Mouse (Mus musculus) lung, postnatal 0 days (tissue): ENCODE measurements at regions not wholly inside any gene's neighbourhood (a gene's known extent, or its start where the extent isn't known, plus 50 kb on each side); places are given as distances from the start of the nearest gene placed in this dataset.

ENCODE experiments used
- ATAC-seq: fragments of 200-750 bp; cut with Nextera tagmentation; 2 replicates; pipeline ENCODE4 v1.8.0; 2017; ENCODE audit warnings: moderate library complexity
- DNase-seq: peaks from one replicate; pipeline ENCODE4 v3.0.0-alpha.2; 2016; ENCODE audit warnings: low spot score
- H3K27ac ChIP-seq: fragments of 300-500 bp; sonication (generic); 2 replicates; pipeline ENCODE4 v1.5.1; 2014; ENCODE audit warnings: antibody characterized with exemption, mild to moderate bottlenecking, low read length, mixed read lengths
- H3K27me3 ChIP-seq: fragments of 300-500 bp; sonication (generic); replicated peaks from 2 replicates; pipeline ENCODE4 v1.6.1; 2014; ENCODE audit warnings: low read length, mixed read lengths; ENCODE audit not compliant: insufficient read depth
- H3K36me3 ChIP-seq: fragments of 300-500 bp; sonication (generic); 2 replicates; pipeline ENCODE4 v1.6.1; 2014; ENCODE audit warnings: low read length, mixed read lengths; ENCODE audit not compliant: insufficient read depth
- H3K4me1 ChIP-seq: fragments of 300-500 bp; sonication (generic); 2 replicates; pipeline ENCODE4 v1.6.1; 2014; ENCODE audit warnings: antibody characterized with exemption, low read depth, low read length, mixed read lengths; ENCODE audit not compliant: insufficient read depth
- H3K4me2 ChIP-seq: fragments of 300-500 bp; sonication (generic); replicated peaks from 2 replicates; pipeline ENCODE4 v1.6.1; 2014; ENCODE audit warnings: low read depth, mild to moderate bottlenecking, low read length, moderate library complexity, mixed read lengths
- H3K4me3 ChIP-seq: fragments of 300-500 bp; sonication (generic); 2 replicates; pipeline ENCODE4 v1.5.1; 2014; ENCODE audit warnings: low read depth, low read length
- H3K9ac ChIP-seq: fragments of 300-500 bp; sonication (generic); replicated peaks from 2 replicates; pipeline ENCODE4 v1.6.1; 2014; ENCODE audit warnings: low read depth, mild to moderate bottlenecking
- H3K9me3 ChIP-seq: fragments of 300-500 bp; sonication (generic); 2 replicates; pipeline ENCODE4 v1.6.1; 2016; ENCODE audit warnings: low read length, mixed read lengths
- CTCF ChIP-seq: IDR thresholded peaks from 2 replicates; pipeline ENCODE4 v1.5.1; 2016; ENCODE audit warnings: antibody characterized with exemption, mild to moderate bottlenecking
- EP300 ChIP-seq: IDR thresholded peaks from 2 replicates; pipeline ENCODE4 v1.6.1; 2016; ENCODE audit warnings: antibody characterized with exemption, mild to moderate bottlenecking, control low read depth
- WGBS: fragments of 180-500 bp; shearing (Covaris S2); extraction: QIAGEN DNeasy Blood & Tissue Kit; methylation state at CpG from one replicate; pipeline ENCODE4 v1.1.7; 2014; 5-methylcytosine and 5-hydroxymethylcytosine counted together

- DNase-seq (no peak), ATAC-seq (no peak)
- TF ChIP-seq EP300 (no peak), CTCF (no peak)
- H3K4me2 ChIP-seq: no peak overlapping the region
- 76% methylated on average over 8 of the region's 8 CpGs for WGBS
- H3K36me3 ChIP-seq: no peaks in the 10 kb centered on the region
- no peak overlapping the region for H3K9ac ChIP-seq
- H3K9me3 ChIP-seq: no peaks in the 10 kb centered on the region
- no peaks in the 10 kb centered on the region for H3K4me1 ChIP-seq
- H3K4me3 ChIP-seq: no peak overlapping the region
- no peak overlapping the region for H3K27ac ChIP-seq
- no peaks in the 10 kb centered on the region for H3K27me3 ChIP-seq
Observed at GRCm38 (mm10) chr9:62613806-62614205, 63.8 kb upstream of the Itga11 start.

GRCm38 (mm10) chr9:62614950-62615349 is 62.7 kb upstream of the Itga11 start:
- DNase-seq: no peak
- no peaks in the 10 kb centered on the region for H3K36me3 ChIP-seq
- H3K9ac ChIP-seq: no peak overlapping the region
- no peak overlapping the region for H3K4me2 ChIP-seq
- no peaks in the 10 kb centered on the region for H3K27me3 ChIP-seq
- ATAC-seq: no peak
- H3K27ac ChIP-seq: no peak overlapping the region
- H3K4me1 ChIP-seq: no peaks in the 10 kb centered on the region
- 81% methylated on average over 4 of the region's 4 CpGs for WGBS
- no peaks in the 10 kb centered on the region for H3K9me3 ChIP-seq
- no peak for TF ChIP-seq EP300
- no peak for TF ChIP-seq CTCF
- H3K4me3 ChIP-seq: no peak overlapping the region

- Histone ChIP-seq H3K9ac (no peak overlapping the region), H3K9me3 (no peaks in the 10 kb centered on the region), H3K27me3 (no peaks in the 10 kb centered on the region), H3K4me2 (no peak overlapping the region), H3K4me3 (no peak overlapping the region), H3K36me3 (no peaks in the 10 kb centered on the region), H3K4me1 (no peaks in the 10 kb centered on the region), H3K27ac (no peak overlapping the region)
- 52% methylated on average over 1 of the region's 1 CpGs for WGBS
- TF ChIP-seq EP300 (no peak), CTCF (no peak)
- no peak for DNase-seq
- ATAC-seq: no peak
Observed at GRCm38 (mm10) chr9:62615799-62616198, 61.8 kb upstream of the Itga11 start.

GRCm38 (mm10) chr9:62618994-62619393 is 58.6 kb upstream of the Itga11 start:
- DNase-seq (no peak), ATAC-seq (no peak)
- Histone ChIP-seq H3K36me3 (no peaks in the 10 kb centered on the region), H3K27ac (no peak overlapping the region), H3K4me1 (no peaks in the 10 kb centered on the region), H3K4me3 (no peak overlapping the region), H3K9me3 (no peaks in the 10 kb centered on the region), H3K4me2 (no peak overlapping the region), H3K27me3 (no peaks in the 10 kb centered on the region), H3K9ac (no peak overlapping the region)
- no peak for TF ChIP-seq CTCF
- TF ChIP-seq EP300: no peak
- 96% methylated on average over 1 of the region's 1 CpGs for WGBS

GRCm38 (mm10) chr9:62620901-62621445 is 56.7 kb upstream of the Itga11 start:
- H3K4me2 ChIP-seq: no peak overlapping the region
- no peaks in the 10 kb centered on the region for H3K9me3 ChIP-seq
- no peak overlapping the region for H3K4me3 ChIP-seq
- no peak for TF ChIP-seq EP300
- no peak for TF ChIP-seq CTCF
- no peak overlapping the region for H3K9ac ChIP-seq
- no peak overlapping the region for H3K27ac ChIP-seq
- ATAC-seq: no peak
- H3K36me3 ChIP-seq: no peaks in the 10 kb centered on the region
- WGBS: 67% methylated on average over 9 of the region's 9 CpGs
- H3K27me3 ChIP-seq: no peaks in the 10 kb centered on the region
- DNase-seq: no peak
- no peaks in the 10 kb centered on the region for H3K4me1 ChIP-seq

GRCm38 (mm10) chr9:62622106-62622505 is 55.5 kb upstream of the Itga11 start:
- DNase-seq (no peak), ATAC-seq (no peak)
- no peaks in the 10 kb centered on the region for H3K9me3 ChIP-seq
- no peaks in the 10 kb centered on the region for H3K4me1 ChIP-seq
- H3K4me3 ChIP-seq: no peak overlapping the region
- H3K9ac ChIP-seq: no peak overlapping the region
- WGBS: 54% methylated on average over 10 of the region's 10 CpGs
- H3K36me3 ChIP-seq: no peaks in the 10 kb centered on the region
- no peak overlapping the region for H3K4me2 ChIP-seq
- H3K27me3 ChIP-seq: no peaks in the 10 kb centered on the region
- no peak for TF ChIP-seq EP300
- peak; percentile 66 for TF ChIP-seq CTCF
- H3K27ac ChIP-seq: no peak overlapping the region

- no peak overlapping the region for H3K27ac ChIP-seq
- no peak overlapping the region for H3K4me3 ChIP-seq
- no peaks in the 10 kb centered on the region for H3K9me3 ChIP-seq
- ATAC-seq: peak; percentile 46
- WGBS: 60% methylated on average over 8 of the region's 8 CpGs
- no peak for DNase-seq
- H3K4me2 ChIP-seq: no peak overlapping the region
- no peaks in the 10 kb centered on the region for H3K4me1 ChIP-seq
- no peak for TF ChIP-seq EP300
- TF ChIP-seq CTCF: no peak
- H3K9ac ChIP-seq: no peak overlapping the region
- H3K36me3 ChIP-seq: no peaks in the 10 kb centered on the region
- H3K27me3 ChIP-seq: no peaks in the 10 kb centered on the region
Observed at GRCm38 (mm10) chr9:62624562-62625044, 53.0 kb upstream of the Itga11 start.
